Mouse (Mus musculus): ENCODE measurements around the gene Prph2.

GRCm38 (mm10) chr17:46875626-46876025 lies 34.6 kb upstream of the Prph2 start:
- TF ChIP-seq CTCF (IDR thresholded peaks at IDR 0.05; ENCODE audit: control insufficient read depth, insufficient read depth, low read length) (peak; percentile 50), POLR2A (IDR thresholded peaks at IDR 0.05; ENCODE audit: borderline replicate concordance, control insufficient read depth, low read depth, low read length) (no peak)

All from bone marrow, adult 2 months (tissue).